Mouse (Mus musculus) hindbrain, embryonic 10.5 days (tissue): ENCODE data around the gene Myb. TPM values are rescaled to one million over a fixed set of nuclear protein-coding genes. Genes with fewer than 3 reads are reported as not detected.

Source experiments
- DNase-seq: peaks from one replicate; pipeline ENCODE4 v3.0.0-alpha.2; 2017; ENCODE audit warnings: low spot score
- H3K27ac ChIP-seq: fragments of 300-500 bp; sonication (generic); 2 replicates; pipeline ENCODE4 v1.5.1; 2016; ENCODE audit warnings: mild to moderate bottlenecking, moderate library complexity
- H3K27me3 ChIP-seq: fragments of 300-500 bp; sonication (generic); 2 replicates; pipeline ENCODE4 v1.6.1; 2016; ENCODE audit warnings: mild to moderate bottlenecking; ENCODE audit not compliant: poor library complexity, insufficient read depth, severe bottlenecking
- H3K36me3 ChIP-seq: fragments of 300-500 bp; sonication (generic); 2 replicates; pipeline ENCODE4 v1.6.1; 2016; ENCODE audit warnings: mild to moderate bottlenecking, moderate library complexity
- H3K4me1 ChIP-seq: fragments of 300-500 bp; sonication (generic); replicated peaks from 2 replicates; pipeline ENCODE4 v1.6.1; 2016; ENCODE audit warnings: mild to moderate bottlenecking
- H3K4me3 ChIP-seq: fragments of 300-500 bp; sonication (generic); 2 replicates; pipeline ENCODE4 v1.5.1; 2016; ENCODE audit warnings: mild to moderate bottlenecking, moderate library complexity
- H3K9me3 ChIP-seq: fragments of 300-500 bp; sonication (generic); 2 replicates; pipeline ENCODE4 v1.6.1; 2016; ENCODE audit warnings: mild to moderate bottlenecking, moderate library complexity
- WGBS: fragments of 180-500 bp; shearing (Covaris S2); methylation state at CpG from one replicate; pipeline ENCODE4 v1.1.7; 2016; 5-methylcytosine and 5-hydroxymethylcytosine counted together
- polyA plus RNA-seq: library from polyadenylated mRNA; unstranded; fragments of >200 nt; fragmentation: Nextera tagmentation; extraction: Ambion mirVana; gene quantifications from 2 replicates; pipeline ENCODE4 v1.2.1, GENCODE M21; 2016

Myb gene
- 4.3 and 5.7 TPM in 2 replicates for polyA plus RNA-seq

GRCm38 (mm10) chr10:21160537-21161358, at the start of gene Myb:
TSS of gene Myb (minus strand) at chr10:21160984.
- under 1% methylated on average over 86 of the region's 86 CpGs for WGBS
- Histone ChIP-seq H3K36me3 (no peaks in the 10 kb centered on the region), H3K4me3 (peak within 1 kb of the TSS; percentile 79), H3K4me1 (peaks cover 32% of the 10 kb centered on the region), H3K27me3 (peaks cover 74% of the 10 kb centered on the region), H3K9me3 (no peaks in the 10 kb centered on the region), H3K27ac (peak within 1 kb of the TSS; percentile 96)
- DNase-seq = peak; percentile 85

GRCm38 (mm10) chr10:21207378-21207777, 46.6 kb upstream of the Myb start:
- Histone ChIP-seq H3K36me3 (no peaks in the 10 kb centered on the region), H3K4me1 (no peaks in the 10 kb centered on the region), H3K27ac (no peak overlapping the region), H3K4me3 (no peak overlapping the region), H3K9me3 (no peaks in the 10 kb centered on the region), H3K27me3 (no peaks in the 10 kb centered on the region)
- DNase-seq = no peak
- 83% methylated on average over 1 of the region's 1 CpGs for WGBS

- no peak for DNase-seq
- Histone ChIP-seq H3K9me3 (no peaks in the 10 kb centered on the region), H3K27ac (no peak overlapping the region), H3K27me3 (no peaks in the 10 kb centered on the region), H3K36me3 (no peaks in the 10 kb centered on the region), H3K4me3 (no peak overlapping the region), H3K4me1 (no peaks in the 10 kb centered on the region)
- 88% methylated on average over 2 of the region's 2 CpGs for WGBS
Observed at GRCm38 (mm10) chr10:21206232-21206631, 45.4 kb upstream of the Myb start.

GRCm38 (mm10) chr10:21204496-21205085, 43.8 kb upstream of the Myb start:
- Histone ChIP-seq H3K4me1 (no peaks in the 10 kb centered on the region), H3K9me3 (no peaks in the 10 kb centered on the region), H3K27me3 (no peaks in the 10 kb centered on the region), H3K36me3 (no peaks in the 10 kb centered on the region), H3K27ac (no peak overlapping the region), H3K4me3 (no peak overlapping the region)
- 80% methylated on average over 10 of the region's 10 CpGs for WGBS
- DNase-seq = no peak

- DNase-seq = no peak
- Histone ChIP-seq H3K27ac (no peak overlapping the region), H3K36me3 (no peaks in the 10 kb centered on the region), H3K4me1 (no peaks in the 10 kb centered on the region), H3K9me3 (no peaks in the 10 kb centered on the region), H3K27me3 (no peaks in the 10 kb centered on the region), H3K4me3 (no peak overlapping the region)
- WGBS = 92% methylated on average over 5 of the region's 5 CpGs
Observed at GRCm38 (mm10) chr10:21203886-21204285, 43.1 kb upstream of the Myb start.

GRCm38 (mm10) chr10:21203461-21203860, 42.7 kb upstream of the Myb start:
- WGBS = 96% methylated on average over 3 of the region's 3 CpGs
- Histone ChIP-seq H3K27me3 (no peaks in the 10 kb centered on the region), H3K4me1 (no peaks in the 10 kb centered on the region), H3K4me3 (no peak overlapping the region), H3K27ac (no peak overlapping the region), H3K9me3 (no peaks in the 10 kb centered on the region), H3K36me3 (no peaks in the 10 kb centered on the region)
- no peak for DNase-seq

- Histone ChIP-seq H3K4me3 (no peak overlapping the region), H3K4me1 (no peaks in the 10 kb centered on the region), H3K27ac (no peak overlapping the region), H3K27me3 (no peaks in the 10 kb centered on the region), H3K9me3 (no peaks in the 10 kb centered on the region), H3K36me3 (no peaks in the 10 kb centered on the region)
- DNase-seq = no peak
- 89% methylated on average over 7 of the region's 7 CpGs for WGBS
Observed at GRCm38 (mm10) chr10:21200761-21201160, 40.0 kb upstream of the Myb start.

- H3K27ac ChIP-seq = no peak overlapping the region
- H3K36me3 ChIP-seq = no peaks in the 10 kb centered on the region
- H3K27me3 ChIP-seq = no peaks in the 10 kb centered on the region
- no peaks in the 10 kb centered on the region for H3K4me1 ChIP-seq
- DNase-seq = no peak
- H3K9me3 ChIP-seq = no peaks in the 10 kb centered on the region
- H3K4me3 ChIP-seq = no peak overlapping the region
Observed at GRCm38 (mm10) chr10:21200322-21200721, 39.5 kb upstream of the Myb start.

- Histone ChIP-seq H3K36me3 (no peaks in the 10 kb centered on the region), H3K27ac (no peak overlapping the region), H3K4me3 (no peak overlapping the region), H3K4me1 (peaks cover 14% of the 10 kb centered on the region), H3K27me3 (0 out of 2 replicates have a peak, but pooled peaks cover 9% of the 10 kb centered on the region), H3K9me3 (no peaks in the 10 kb centered on the region)
- 86% methylated on average over 8 of the region's 8 CpGs for WGBS
- no peak for DNase-seq
Observed at GRCm38 (mm10) chr10:21196646-21197116, 35.9 kb upstream of the Myb start.

GRCm38 (mm10) chr10:21195597-21195996, 34.8 kb upstream of the Myb start:
- Histone ChIP-seq H3K27ac (no peak overlapping the region), H3K36me3 (no peaks in the 10 kb centered on the region), H3K4me1 (peaks cover 14% of the 10 kb centered on the region), H3K9me3 (no peaks in the 10 kb centered on the region), H3K4me3 (no peak overlapping the region), H3K27me3 (0 out of 2 replicates have a peak, but pooled peaks cover 9% of the 10 kb centered on the region)
- DNase-seq = no peak
- WGBS = 70% methylated on average over 8 of the region's 8 CpGs

- Histone ChIP-seq H3K4me1 (peaks cover 14% of the 10 kb centered on the region), H3K36me3 (no peaks in the 10 kb centered on the region), H3K27me3 (0 out of 2 replicates have a peak, but pooled peaks cover 9% of the 10 kb centered on the region), H3K9me3 (no peaks in the 10 kb centered on the region), H3K4me3 (no peak overlapping the region), H3K27ac (peak overlapping the region; percentile 42; the same call in 1 of the 2 replicates)
- WGBS = 64% methylated on average over 3 of the region's 3 CpGs
- no peak for DNase-seq
Observed at GRCm38 (mm10) chr10:21193935-21194505, 33.2 kb upstream of the Myb start.

- Histone ChIP-seq H3K4me3 (no peak overlapping the region), H3K36me3 (no peaks in the 10 kb centered on the region), H3K9me3 (no peaks in the 10 kb centered on the region), H3K27ac (peak overlapping the region; percentile 42; the same call in 1 of the 2 replicates), H3K4me1 (peaks cover 17% of the 10 kb centered on the region), H3K27me3 (0 out of 2 replicates have a peak, but pooled peaks cover 9% of the 10 kb centered on the region)
- no peak for DNase-seq
- WGBS = 33% methylated on average over 10 of the region's 10 CpGs
Observed at GRCm38 (mm10) chr10:21193088-21193934, 32.5 kb upstream of the Myb start.
